Mouse (Mus musculus) right cerebral cortex, postnatal 36 days (tissue): ENCODE data around the gene Slc22a29.
"Not testable (repeated sequence)": the region's sequence is repeated elsewhere in the genome, so short reads cannot be mapped to it uniquely, and the experiment has no call there.

Source experiments
- DNase-seq, 2 experiments: peaks; one replicate each; pipeline ENCODE4 v3.0.0; 2022; ENCODE audit warnings: low spot score in 2 of 2, mixed read lengths in 1 of 2

Slc22a29 gene

DNA sequence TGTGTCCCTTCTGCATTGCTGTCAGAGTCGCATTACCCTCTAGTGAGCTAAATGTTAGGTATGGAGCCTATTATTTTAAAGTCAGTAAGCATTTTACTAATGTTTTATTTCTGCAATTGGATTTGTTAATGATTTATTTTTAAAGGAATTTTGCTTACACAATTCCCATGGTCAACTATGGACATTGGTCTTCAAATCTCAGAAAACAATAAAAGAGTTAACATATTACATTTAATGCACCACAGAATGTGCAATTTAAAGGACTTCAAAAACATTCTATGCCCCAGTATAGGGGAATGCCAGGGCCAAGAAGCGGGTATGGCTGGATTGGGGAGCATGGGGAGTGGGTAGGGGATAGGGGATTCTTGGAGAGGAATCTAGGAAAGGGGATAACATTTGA is at the start of gene Slc22a29:
Gene Slc22a29, minus strand, starts transcription at position 101 of the 400 bp plus-strand sequence.
- DNase-seq, result no peak

- no peak for DNase-seq
Measured at GRCm38 (mm10) chr19:8265324-8265723, 46.6 kb upstream of the Slc22a29 start.

DNA sequence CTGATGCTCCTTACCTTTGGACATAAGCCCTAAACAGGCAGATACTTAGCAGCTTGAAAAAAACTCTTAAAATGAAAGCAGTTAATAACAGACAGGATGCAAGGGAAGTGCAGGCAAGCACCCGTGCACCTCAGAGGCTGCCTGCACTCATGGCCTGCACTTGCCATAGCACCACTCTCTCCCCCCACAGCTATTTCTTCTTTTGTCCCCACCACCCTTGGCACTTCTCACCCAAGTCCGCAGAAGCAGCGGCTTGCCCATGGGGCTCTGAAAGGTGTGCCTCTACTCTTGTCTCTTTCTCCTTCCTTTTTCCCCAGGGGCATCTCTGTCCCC is 34.0 kb upstream of the Slc22a29 start:
- DNase-seq, result no peak

GRCm38 (mm10) chr19:8251896-8252704 is 33.4 kb upstream of the Slc22a29 start:
- no peak for DNase-seq

GRCm38 (mm10) chr19:8228916-8229315 is 10.2 kb upstream of the Slc22a29 start:
- DNase-seq, result no peak

- DNase-seq, result no peak
Measured at GRCm38 (mm10) chr19:8148787-8149523, 69.7 kb downstream of the Slc22a29 start.

DNA sequence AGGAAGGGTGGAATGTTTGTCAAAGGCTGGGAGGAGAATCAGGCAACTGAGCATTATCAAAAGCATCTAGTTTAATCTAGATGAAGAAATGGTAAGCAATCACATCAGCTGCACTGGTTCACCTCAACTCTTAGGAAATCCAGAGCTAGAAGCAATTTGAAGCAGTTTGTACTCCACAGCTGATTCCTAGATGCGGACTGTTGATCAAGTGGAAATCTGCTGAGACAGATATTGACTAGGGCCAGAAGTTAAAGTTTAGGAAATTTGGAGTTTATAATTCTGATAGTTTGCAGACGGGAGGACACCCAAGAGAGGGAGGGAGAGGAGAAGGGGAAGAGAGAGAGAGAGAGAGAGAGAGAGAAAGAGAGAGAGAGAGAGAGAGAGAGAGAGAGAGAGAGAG is 76.0 kb downstream of the Slc22a29 start:
- not testable (repeated sequence) for DNase-seq

DNA sequence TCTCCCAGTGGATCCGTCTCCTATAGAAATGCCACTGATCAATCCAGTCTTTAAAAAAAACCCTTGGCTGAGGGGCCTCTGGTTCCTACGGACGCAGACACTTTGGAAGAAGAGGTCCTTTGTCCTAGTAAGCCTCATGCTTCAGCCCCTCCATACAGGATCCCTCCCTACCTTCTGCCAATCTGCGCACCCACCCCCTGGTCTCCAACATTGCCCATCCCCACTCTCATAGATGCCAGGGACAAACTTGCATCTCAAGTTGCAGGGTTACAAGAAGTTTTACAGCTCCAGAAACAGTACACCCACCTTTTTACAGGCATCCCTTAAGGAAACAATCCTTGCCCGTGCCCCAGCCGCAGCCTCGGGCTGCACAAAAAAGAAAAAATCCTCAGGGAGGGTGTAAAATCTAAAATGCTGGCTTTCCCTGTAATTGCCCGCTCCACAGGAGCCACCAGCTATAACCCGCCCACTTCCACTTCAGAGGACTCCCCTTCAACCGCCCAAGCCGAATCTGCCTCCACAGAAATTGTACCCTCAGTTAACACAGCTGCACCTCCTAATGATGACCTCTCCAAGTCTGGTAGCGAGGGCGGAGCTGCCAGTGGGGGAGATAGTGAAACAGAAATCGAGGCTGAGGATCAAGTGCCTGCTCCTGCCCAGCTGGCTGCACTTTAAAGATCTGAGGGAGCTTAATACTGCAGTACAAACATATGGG is 84.4 kb downstream of the Slc22a29 start:
- DNase-seq, result not testable (repeated sequence)

DNA sequence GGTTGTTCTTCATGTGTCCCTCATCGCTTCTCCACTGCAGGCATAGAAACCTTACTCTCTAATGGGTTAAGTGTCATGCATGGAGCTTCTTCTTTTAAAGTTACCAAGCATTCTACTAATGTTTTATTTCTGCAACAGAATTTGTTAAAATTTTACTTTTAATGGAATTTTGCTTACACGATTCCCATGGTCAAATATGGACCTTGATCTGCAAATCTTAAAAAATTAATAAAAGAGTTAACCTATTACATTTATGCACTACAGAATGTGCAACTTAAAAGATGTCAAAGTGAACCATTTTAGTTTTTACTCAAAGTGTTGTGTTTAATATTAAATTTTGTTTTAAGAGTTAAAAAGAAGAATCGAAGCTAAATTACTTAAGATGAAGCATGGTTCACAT is 86.8 kb downstream of the Slc22a29 start, which contains the start of gene Slc22a28:
Gene Slc22a28, minus strand, starts transcription at position 102 of the 400 bp plus-strand sequence.
- not testable (repeated sequence) for DNase-seq
